ENCODE assay signal across 8 mouse cellular contexts in genomic region chr5:148965089-148965591, GRCm38 (mm10). TPM values are rescaled to one million over a fixed set of nuclear protein-coding genes. Genes with fewer than 3 reads are reported as not detected.
DNase-seq lines count a peak whose midpoint lies in the region; ATAC-seq and TF ChIP-seq lines count a peak whose summit lies in the region.

No protein-coding gene starts in this region.

- WGBS in heart, embryonic 11.5 days (ENCODE audit: insufficient replicate concordance) = 64% methylated on average over 15 of the region's 15 CpGs
- WGBS in midbrain, embryonic 13.5 days = 84% methylated on average over 15 of the region's 15 CpGs
- WGBS in midbrain, postnatal 0 days = 76% methylated on average over 15 of the region's 15 CpGs
- 72% methylated on average over 15 of the region's 15 CpGs for WGBS in forebrain, embryonic 16.5 days
- WGBS in small intestine, adult 2 months = 72% methylated on average over 15 of the region's 15 CpGs

- intact Hi-C loops in heart, postnatal 36 days (cut with DNase I) = no loop called here

- H3K27ac ChIP-seq in heart, embryonic 11.5 days (ENCODE audit: low read depth, low read length) = peak overlapping the region; percentile 66
- 0 out of 2 replicates have a peak overlapping the region, but pooled peaks have one; percentile 41 for H3K27ac ChIP-seq in midbrain, embryonic 13.5 days
- no peak overlapping the region for H3K27ac ChIP-seq in midbrain, postnatal 0 days (ENCODE audit: low read depth, low read length)
- peak overlapping the region; percentile 82 for H3K27ac ChIP-seq in forebrain, embryonic 16.5 days (ENCODE audit: low read length)
- peak overlapping the region; percentile 13; the same call in 1 of the 2 replicates for H3K27ac ChIP-seq in small intestine, adult 2 months (ENCODE audit: insufficient read depth, low read depth, low read length)

- TF ChIP-seq POLR2A in small intestine, adult 2 months (IDR thresholded peaks at IDR 0.05; ENCODE audit: low read depth, low read length) = no peak

- ATAC-seq in heart, embryonic 11.5 days (replicated peaks; ENCODE audit: insufficient number of reproducible peaks, low FRiP score, low TSS enrichment) = no peak
- ATAC-seq in midbrain, embryonic 13.5 days = no peak
- no peak for ATAC-seq in midbrain, postnatal 0 days (ENCODE audit: low FRiP score)
- ATAC-seq in forebrain, embryonic 16.5 days = peak; percentile 43

- no peak overlapping the region for H3K4me3 ChIP-seq in heart, embryonic 11.5 days (ENCODE audit: low read depth, low read length)
- H3K4me3 ChIP-seq in midbrain, embryonic 13.5 days (replicated peaks) = no peak overlapping the region
- H3K4me3 ChIP-seq in midbrain, postnatal 0 days (ENCODE audit: low read depth, low read length) = no peak overlapping the region
- H3K4me3 ChIP-seq in forebrain, embryonic 16.5 days (replicated peaks; ENCODE audit: low read length) = no peak overlapping the region
- no peak overlapping the region for H3K4me3 ChIP-seq in small intestine, adult 2 months (ENCODE audit: low read depth, low read length)

- no peaks in the 10 kb centered on the region for H3K27me3 ChIP-seq in heart, embryonic 11.5 days (ENCODE audit: control insufficient read depth, insufficient read depth, low read length)
- no peaks in the 10 kb centered on the region for H3K27me3 ChIP-seq in midbrain, embryonic 13.5 days
- no peaks in the 10 kb centered on the region for H3K27me3 ChIP-seq in midbrain, postnatal 0 days (ENCODE audit: insufficient read depth, low read length)
- H3K27me3 ChIP-seq in forebrain, embryonic 16.5 days (replicated peaks; ENCODE audit: control insufficient read depth, insufficient read depth, low read length) = no peaks in the 10 kb centered on the region
- no peaks in the 10 kb centered on the region for H3K27me3 ChIP-seq in small intestine, adult 2 months (ENCODE audit: control insufficient read depth, insufficient read depth, low read length)

- peak overlapping the region; percentile 11 for H3K4me2 ChIP-seq in heart, embryonic 11.5 days
- H3K4me2 ChIP-seq in midbrain, embryonic 13.5 days (replicated peaks) = no peak overlapping the region
- H3K4me2 ChIP-seq in midbrain, postnatal 0 days (ENCODE audit: low read depth, low read length, poor library complexity, severe bottlenecking) = no peak overlapping the region
- H3K4me2 ChIP-seq in forebrain, embryonic 16.5 days (ENCODE audit: low read length) = peak overlapping the region; percentile 29; the same call in 1 of the 2 replicates

- TF ChIP-seq CTCF in midbrain, postnatal 0 days (IDR thresholded peaks at IDR 0.05) = no peak
- TF ChIP-seq CTCF in small intestine, adult 2 months (IDR thresholded peaks at IDR 0.05; ENCODE audit: extremely low read depth, insufficient read length, insufficient replicate concordance, low read depth, low read length) = no peak

- no peaks in the 10 kb centered on the region for H3K36me3 ChIP-seq in heart, embryonic 11.5 days (ENCODE audit: control insufficient read depth, insufficient read depth, low read length)
- H3K36me3 ChIP-seq in midbrain, embryonic 13.5 days = no peaks in the 10 kb centered on the region
- no peaks in the 10 kb centered on the region for H3K36me3 ChIP-seq in midbrain, postnatal 0 days (ENCODE audit: insufficient read depth, low read length)
- no peaks in the 10 kb centered on the region for H3K36me3 ChIP-seq in forebrain, embryonic 16.5 days (ENCODE audit: control insufficient read depth, insufficient read depth)
- no peaks in the 10 kb centered on the region for H3K36me3 ChIP-seq in small intestine, adult 2 months (ENCODE audit: control insufficient read depth, insufficient read depth, low read length)

- peaks cover 30% of the 10 kb centered on the region for H3K4me1 ChIP-seq in heart, embryonic 11.5 days (ENCODE audit: control insufficient read depth, insufficient read depth, low read length)
- H3K4me1 ChIP-seq in midbrain, embryonic 13.5 days (replicated peaks) = peaks cover 22% of the 10 kb centered on the region
- peaks cover 4% of the 10 kb centered on the region; the same call in 1 of the 2 replicates for H3K4me1 ChIP-seq in midbrain, postnatal 0 days (ENCODE audit: insufficient read depth, low read length)
- peaks cover 19% of the 10 kb centered on the region for H3K4me1 ChIP-seq in forebrain, embryonic 16.5 days (replicated peaks; ENCODE audit: control insufficient read depth, insufficient read depth, low read length)
- H3K4me1 ChIP-seq in small intestine, adult 2 months (ENCODE audit: control insufficient read depth, insufficient read depth, insufficient read length, low read length) = peaks cover 20% of the 10 kb centered on the region; the same call in 1 of the 2 replicates

- 0 out of 2 replicates have a peak overlapping the region, but pooled peaks have one; percentile 16 for H3K9ac ChIP-seq in heart, embryonic 11.5 days (ENCODE audit: low read depth, low read length)
- no peak overlapping the region for H3K9ac ChIP-seq in midbrain, embryonic 13.5 days (replicated peaks)
- H3K9ac ChIP-seq in midbrain, postnatal 0 days (replicated peaks; ENCODE audit: low read length, poor library complexity, severe bottlenecking) = no peak overlapping the region
- no peak overlapping the region for H3K9ac ChIP-seq in forebrain, embryonic 16.5 days (replicated peaks; ENCODE audit: low read depth, low read length)

- DNase-seq in heart, postnatal 36 days = no peak
- DNase-seq in midbrain, postnatal 0 days (ENCODE audit: low spot score) = no peak
- DNase-seq in layer of hippocampus, postnatal 14 days (ENCODE audit: low spot score in 2 of 2) = no peak
- DNase-seq in embryo, embryonic 9.5 days (ENCODE audit: extremely low spot score) = no peak

- H3K9me3 ChIP-seq in heart, embryonic 11.5 days (replicated peaks; ENCODE audit: control insufficient read depth, low read length) = no peaks in the 10 kb centered on the region
- no peaks in the 10 kb centered on the region for H3K9me3 ChIP-seq in midbrain, embryonic 13.5 days
- no peaks in the 10 kb centered on the region for H3K9me3 ChIP-seq in midbrain, postnatal 0 days (ENCODE audit: low read length)
- no peaks in the 10 kb centered on the region for H3K9me3 ChIP-seq in forebrain, embryonic 16.5 days (ENCODE audit: control insufficient read depth, low read length)

RNA-seq across cellular contexts. Expression of gene Gm42791, which starts 29.8 kb away (rescaled TPM):
- polyA plus RNA-seq in heart, embryonic 11.5 days (2014; fragmentation: Nextera tagmentation; extraction: Ambion mirVana) = 2.5 TPM in 1 of 2 replicates, not detected in the other
- 1 to 10 TPM; 1.1 to 5.5 TPM for total RNA-seq in heart, postnatal 36 days (2021)
- polyA plus RNA-seq in midbrain, embryonic 13.5 days (2015; fragmentation: Nextera tagmentation; extraction: Ambion mirVana) = 2.0 and 3.6 TPM in 2 replicates
- total RNA-seq in midbrain, postnatal 0 days (2014; rRNA removed) = not detected in 2 replicates
- polyA plus RNA-seq in midbrain, postnatal 0 days (2015; fragmentation: Nextera tagmentation; extraction: Ambion mirVana) = 2.1 and 3.1 TPM in 2 replicates
- 4.4 and 5.8 TPM in 2 replicates for polyA plus RNA-seq in forebrain, embryonic 16.5 days (2015; fragmentation: Nextera tagmentation; extraction: Ambion mirVana)
- not detected in 2 replicates for polyA plus RNA-seq in small intestine, adult 2 months (2012; rRNA removed)
- total RNA-seq in layer of hippocampus, postnatal 14 days (2021) = 10 to 100 TPM; 15.2 to 18.0 TPM

RNA-seq across cellular contexts. Expression of gene Katnal1, which starts 36.0 kb away (rescaled TPM):
- 17.4 and 18.5 TPM in 2 replicates for polyA plus RNA-seq in heart, embryonic 11.5 days (2014; fragmentation: Nextera tagmentation; extraction: Ambion mirVana)
- 10 to 100 TPM in 1 of 2 experiments, 1 to 10 TPM in 1; 8.0 to 10.3 TPM for total RNA-seq in heart, postnatal 36 days (2021)
- 39.3 and 39.5 TPM in 2 replicates for polyA plus RNA-seq in midbrain, embryonic 13.5 days (2015; fragmentation: Nextera tagmentation; extraction: Ambion mirVana)
- 38.0 and 51.1 TPM in 2 replicates for total RNA-seq in midbrain, postnatal 0 days (2014; rRNA removed)
- 23.6 and 31.4 TPM in 2 replicates for polyA plus RNA-seq in midbrain, postnatal 0 days (2015; fragmentation: Nextera tagmentation; extraction: Ambion mirVana)
- polyA plus RNA-seq in forebrain, embryonic 16.5 days (2015; fragmentation: Nextera tagmentation; extraction: Ambion mirVana) = 39.6 and 44.3 TPM in 2 replicates
- polyA plus RNA-seq in small intestine, adult 2 months (2012; rRNA removed) = 0.69 and 0.82 TPM in 2 replicates
- 10 to 100 TPM; 51.0 to 52.2 TPM for total RNA-seq in layer of hippocampus, postnatal 14 days (2021)

Comparison
In these comparisons a context has a peak if more than half of its experiments do, and no peak if none do; other contexts are left out.
1. H3K4me2 ChIP-seq: peak in heart, embryonic 11.5 days (single experiment) and forebrain, embryonic 16.5 days (single experiment); none in midbrain, embryonic 13.5 days (single experiment) and midbrain, postnatal 0 days (single experiment).
2. RNA of gene Katnal1, which starts 36.0 kb away (polyA plus RNA-seq): 39.6 to 44.3 TPM in forebrain, embryonic 16.5 days, 39.3 to 39.5 TPM in midbrain, embryonic 13.5 days, 23.6 to 31.4 TPM in midbrain, postnatal 0 days and 17.4 to 18.5 TPM in heart, embryonic 11.5 days; 0.69 to 0.82 TPM in small intestine, adult 2 months; every median in the first group is over 10 times any median in the second.